Mouse (Mus musculus) midbrain, embryonic 13.5 days (tissue): Measurements from ENCODE around the gene Atp1a1. TPM values are rescaled to one million over a fixed set of nuclear protein-coding genes. Genes with fewer than 3 reads are reported as not detected.

Experiments used
- ATAC-seq: fragments of 200-750 bp; cut with Nextera tagmentation; 2 replicates; pipeline ENCODE4 v1.8.0; 2017; ENCODE audit warnings: mild to moderate bottlenecking, moderate TSS enrichment, moderate library complexity
- H3K27ac ChIP-seq: fragments of 300-500 bp; sonication (generic); 2 replicates; pipeline ENCODE4 v1.5.1; 2015; ENCODE audit warnings: inconsistent platforms, mild to moderate bottlenecking, moderate library complexity
- H3K27me3 ChIP-seq: fragments of 300-500 bp; sonication (generic); 2 replicates; pipeline ENCODE4 v1.6.1; 2015; ENCODE audit warnings: mild to moderate bottlenecking, inconsistent platforms
- H3K36me3 ChIP-seq: fragments of 300-500 bp; sonication (generic); 2 replicates; pipeline ENCODE4 v1.6.1; 2015; ENCODE audit warnings: mild to moderate bottlenecking, inconsistent platforms
- H3K4me1 ChIP-seq: fragments of 300-500 bp; sonication (generic); replicated peaks from 2 replicates; pipeline ENCODE4 v1.6.1; 2015; ENCODE audit warnings: inconsistent platforms
- H3K4me2 ChIP-seq: fragments of 300-500 bp; sonication (generic); replicated peaks from 2 replicates; pipeline ENCODE4 v1.6.1; 2015; ENCODE audit warnings: moderate library complexity, mild to moderate bottlenecking, inconsistent platforms
- H3K4me3 ChIP-seq: fragments of 300-500 bp; sonication (generic); replicated peaks from 2 replicates; pipeline ENCODE4 v1.5.1; 2015; ENCODE audit warnings: mild to moderate bottlenecking, inconsistent platforms
- H3K9ac ChIP-seq: fragments of 300-500 bp; sonication (generic); replicated peaks from 2 replicates; pipeline ENCODE4 v1.6.1; 2015; ENCODE audit warnings: mild to moderate bottlenecking, inconsistent platforms
- H3K9me3 ChIP-seq: fragments of 300-500 bp; sonication (generic); 2 replicates; pipeline ENCODE4 v1.6.1; 2016; ENCODE audit warnings: mild to moderate bottlenecking, inconsistent platforms
- WGBS: fragments of 180-500 bp; shearing (Covaris S2); methylation state at CpG from one replicate; pipeline ENCODE4 v1.1.7; 2015; 5-methylcytosine and 5-hydroxymethylcytosine counted together
- polyA plus RNA-seq: library from polyadenylated mRNA; unstranded; fragments of >200 nt; fragmentation: Nextera tagmentation; extraction: Ambion mirVana; gene quantifications from 2 replicates; pipeline ENCODE4 v1.2.1, GENCODE M21; 2015

Gene Atp1a1
- polyA plus RNA-seq, 1 experiment from 2014 or later = 40.6 TPM

- Histone ChIP-seq H3K36me3 (peaks cover 96% of the 10 kb centered on the region), H3K9me3 (no peaks in the 10 kb centered on the region), H3K27me3 (peaks cover 7% of the 10 kb centered on the region), H3K4me2 (no peak overlapping the region), H3K4me3 (no peak overlapping the region), H3K27ac (no peak overlapping the region), H3K4me1 (no peaks in the 10 kb centered on the region), H3K9ac (no peak overlapping the region)
- WGBS = 95% methylated on average over 12 of the region's 12 CpGs
- ATAC-seq = no peak
These were observed 17.7 kb downstream of the Atp1a1 start for GRCm38 (mm10) chr3:101586794-101587193.

GRCm38 (mm10) chr3:101578072-101578471 lies 26.4 kb downstream of the Atp1a1 start:
- H3K4me1 ChIP-seq = peaks cover 13% of the 10 kb centered on the region
- H3K9me3 ChIP-seq = no peaks in the 10 kb centered on the region
- H3K4me3 ChIP-seq = no peak overlapping the region
- H3K27ac ChIP-seq = peak overlapping the region; percentile 41
- peaks cover 4% of the 10 kb centered on the region; the same call in 1 of the 2 replicates for H3K27me3 ChIP-seq
- peak; percentile 18; the same call in 1 of the 2 replicates for ATAC-seq
- no peak overlapping the region for H3K4me2 ChIP-seq
- 89% methylated on average over 3 of the region's 3 CpGs for WGBS
- H3K36me3 ChIP-seq = peaks cover 88% of the 10 kb centered on the region
- no peak overlapping the region for H3K9ac ChIP-seq

- H3K27ac ChIP-seq = peak overlapping the region; percentile 41
- H3K4me3 ChIP-seq = no peak overlapping the region
- H3K27me3 ChIP-seq = peaks cover 8% of the 10 kb centered on the region; the same call in 1 of the 2 replicates
- no peak overlapping the region for H3K9ac ChIP-seq
- peaks cover 20% of the 10 kb centered on the region for H3K4me1 ChIP-seq
- peaks cover 81% of the 10 kb centered on the region for H3K36me3 ChIP-seq
- H3K4me2 ChIP-seq = no peak overlapping the region
- ATAC-seq = peak; percentile 72
- H3K9me3 ChIP-seq = no peaks in the 10 kb centered on the region
- 39% methylated on average over 5 of the region's 5 CpGs for WGBS
These were observed 27.1 kb downstream of the Atp1a1 start for GRCm38 (mm10) chr3:101577361-101577760.

- Histone ChIP-seq H3K4me3 (no peak overlapping the region), H3K9me3 (no peaks in the 10 kb centered on the region), H3K36me3 (peaks cover 63% of the 10 kb centered on the region), H3K9ac (no peak overlapping the region), H3K27ac (no peak overlapping the region), H3K27me3 (peaks cover 8% of the 10 kb centered on the region; the same call in 1 of the 2 replicates), H3K4me2 (no peak overlapping the region), H3K4me1 (peaks cover 36% of the 10 kb centered on the region)
- ATAC-seq = no peak
- 81% methylated on average over 9 of the region's 9 CpGs for WGBS
These were observed 28.9 kb downstream of the Atp1a1 start for GRCm38 (mm10) chr3:101575527-101576085.

- Histone ChIP-seq H3K4me2 (no peak overlapping the region), H3K4me3 (no peak overlapping the region), H3K27me3 (peaks cover 8% of the 10 kb centered on the region; the same call in 1 of the 2 replicates), H3K27ac (no peak overlapping the region), H3K9me3 (no peaks in the 10 kb centered on the region), H3K4me1 (peaks cover 36% of the 10 kb centered on the region), H3K9ac (no peak overlapping the region), H3K36me3 (peaks cover 53% of the 10 kb centered on the region)
- 85% methylated on average over 3 of the region's 3 CpGs for WGBS
- ATAC-seq = no peak
These were observed 29.9 kb downstream of the Atp1a1 start for GRCm38 (mm10) chr3:101574463-101575193.

- no peak overlapping the region for H3K4me3 ChIP-seq
- peaks cover 37% of the 10 kb centered on the region for H3K36me3 ChIP-seq
- no peak for ATAC-seq
- H3K4me1 ChIP-seq = peaks cover 34% of the 10 kb centered on the region
- no peak overlapping the region for H3K9ac ChIP-seq
- WGBS = 49% methylated on average over 5 of the region's 5 CpGs
- no peaks in the 10 kb centered on the region for H3K9me3 ChIP-seq
- H3K27ac ChIP-seq = no peak overlapping the region
- no peak overlapping the region for H3K4me2 ChIP-seq
- H3K27me3 ChIP-seq = peaks cover 8% of the 10 kb centered on the region; the same call in 1 of the 2 replicates
These were observed 31.5 kb downstream of the Atp1a1 start for GRCm38 (mm10) chr3:101572991-101573390.

GRCm38 (mm10) chr3:101572174-101572626 lies 32.3 kb downstream of the Atp1a1 start:
- Histone ChIP-seq H3K4me3 (no peak overlapping the region), H3K4me2 (no peak overlapping the region), H3K4me1 (peaks cover 26% of the 10 kb centered on the region), H3K9ac (no peak overlapping the region), H3K27me3 (peaks cover 8% of the 10 kb centered on the region; the same call in 1 of the 2 replicates), H3K36me3 (peaks cover 29% of the 10 kb centered on the region), H3K9me3 (no peaks in the 10 kb centered on the region), H3K27ac (peak overlapping the region; percentile 53; the same call in 1 of the 2 replicates)
- ATAC-seq = peak; percentile 57; the same call in 1 of the 2 replicates
- 48% methylated on average over 7 of the region's 7 CpGs for WGBS

GRCm38 (mm10) chr3:101571515-101572130 lies 32.9 kb downstream of the Atp1a1 start:
- H3K27me3 ChIP-seq = peaks cover 8% of the 10 kb centered on the region; the same call in 1 of the 2 replicates
- no peak overlapping the region for H3K4me3 ChIP-seq
- H3K9me3 ChIP-seq = no peaks in the 10 kb centered on the region
- H3K4me1 ChIP-seq = peaks cover 22% of the 10 kb centered on the region
- H3K27ac ChIP-seq = peak overlapping the region; percentile 53; the same call in 1 of the 2 replicates
- H3K9ac ChIP-seq = no peak overlapping the region
- peaks cover 23% of the 10 kb centered on the region for H3K36me3 ChIP-seq
- peak; percentile 78 for ATAC-seq
- 10% methylated on average over 8 of the region's 8 CpGs for WGBS
- H3K4me2 ChIP-seq = no peak overlapping the region

GRCm38 (mm10) chr3:101570747-101571514 lies 33.6 kb downstream of the Atp1a1 start:
- H3K9me3 ChIP-seq = no peaks in the 10 kb centered on the region
- H3K4me3 ChIP-seq = no peak overlapping the region
- H3K27ac ChIP-seq = peak overlapping the region; percentile 53; the same call in 1 of the 2 replicates
- peaks cover 8% of the 10 kb centered on the region; the same call in 1 of the 2 replicates for H3K27me3 ChIP-seq
- no peak overlapping the region for H3K9ac ChIP-seq
- H3K4me1 ChIP-seq = peaks cover 22% of the 10 kb centered on the region
- ATAC-seq = 0 out of 2 replicates have a peak, but pooled peaks have one; percentile 24
- 81% methylated on average over 6 of the region's 6 CpGs for WGBS
- no peak overlapping the region for H3K4me2 ChIP-seq
- H3K36me3 ChIP-seq = peaks cover 16% of the 10 kb centered on the region

GRCm38 (mm10) chr3:101570246-101570645 lies 34.2 kb downstream of the Atp1a1 start:
- Histone ChIP-seq H3K9ac (no peak overlapping the region), H3K9me3 (no peaks in the 10 kb centered on the region), H3K27ac (no peak overlapping the region), H3K27me3 (peaks cover 8% of the 10 kb centered on the region; the same call in 1 of the 2 replicates), H3K4me2 (no peak overlapping the region), H3K4me1 (peaks cover 22% of the 10 kb centered on the region), H3K4me3 (no peak overlapping the region), H3K36me3 (peaks cover 9% of the 10 kb centered on the region; the same call in 1 of the 2 replicates)
- WGBS = 65% methylated on average over 3 of the region's 3 CpGs
- no peak for ATAC-seq

- 91% methylated on average over 4 of the region's 4 CpGs for WGBS
- no peak overlapping the region for H3K4me2 ChIP-seq
- peaks cover 8% of the 10 kb centered on the region; the same call in 1 of the 2 replicates for H3K27me3 ChIP-seq
- H3K4me1 ChIP-seq = peaks cover 22% of the 10 kb centered on the region
- no peak overlapping the region for H3K4me3 ChIP-seq
- no peak for ATAC-seq
- no peaks in the 10 kb centered on the region for H3K36me3 ChIP-seq
- no peaks in the 10 kb centered on the region for H3K9me3 ChIP-seq
- no peak overlapping the region for H3K27ac ChIP-seq
- H3K9ac ChIP-seq = no peak overlapping the region
These were observed 35.9 kb downstream of the Atp1a1 start for GRCm38 (mm10) chr3:101568627-101569026.
